Mouse (Mus musculus): ENCODE measurements around the gene Fgfr2. TPM values are rescaled to one million over a fixed set of nuclear protein-coding genes. Genes with fewer than 3 reads are reported as not detected.

The Fgfr2 gene
- polyA plus RNA-seq, 1 experiment from 2014 or later, result 11.2 TPM

DNA sequence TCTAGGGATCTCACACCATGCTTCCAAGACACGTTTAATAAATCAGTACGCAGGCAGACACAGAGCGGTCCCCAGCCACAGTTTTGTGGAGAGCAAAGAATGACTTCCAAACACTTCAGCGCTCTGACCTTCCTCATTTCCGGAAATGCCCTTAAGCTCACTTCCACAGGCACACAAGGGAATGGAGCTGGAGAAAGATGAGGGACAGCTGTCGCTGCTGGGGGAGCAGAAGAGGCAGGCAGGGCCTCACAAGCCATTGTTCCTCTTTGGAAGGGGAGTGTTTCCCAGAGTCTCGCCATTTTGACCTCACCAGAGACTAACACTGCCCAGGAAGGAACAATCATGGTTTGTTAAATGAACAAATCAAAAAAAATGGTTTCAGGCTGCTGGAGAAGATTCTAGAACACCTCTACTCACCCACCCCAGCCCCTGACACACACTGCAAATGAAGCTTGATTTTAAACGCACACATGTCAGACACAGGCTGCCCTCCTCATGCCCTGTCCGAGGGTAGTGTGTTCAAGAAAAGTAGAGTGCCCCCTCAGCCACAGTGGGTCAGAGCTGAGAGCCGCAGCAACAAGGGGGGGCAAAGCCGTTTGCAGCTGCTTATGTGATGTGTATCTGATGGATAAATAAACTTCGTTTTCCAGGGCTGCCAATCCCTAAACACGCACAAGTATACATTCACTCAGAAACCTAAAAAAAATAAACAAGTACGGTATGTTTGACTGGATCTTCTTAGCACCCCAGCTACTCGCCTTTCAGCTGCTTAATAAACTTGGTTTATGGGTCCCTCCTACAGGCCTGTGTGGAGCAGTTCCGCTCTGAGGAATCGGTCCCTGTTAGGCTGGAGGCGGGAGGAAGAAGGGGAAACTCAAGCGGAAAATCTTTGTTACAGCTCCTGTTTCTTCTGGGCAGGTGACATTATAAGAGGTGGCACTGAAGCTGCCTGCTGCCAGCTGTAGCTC lies 2844.1 kb downstream of the Fgfr2 start:
- H3K9ac ChIP-seq (replicated peaks), result no peak overlapping the region
- H3K4me3 ChIP-seq (ENCODE audit: low read depth, low read length), result no peak overlapping the region
- ATAC-seq (no peak), DNase-seq (no peak)
- H3K36me3 ChIP-seq (replicated peaks; ENCODE audit: insufficient read depth, low read length), result no peaks in the 10 kb centered on the region
- WGBS (ENCODE audit: insufficient replicate concordance), result 67% methylated on average over 19 of the region's 19 CpGs
- H3K27ac ChIP-seq (ENCODE audit: low read depth), result no peak overlapping the region
- H3K9me3 ChIP-seq (ENCODE audit: low read length), result no peaks in the 10 kb centered on the region
- TF ChIP-seq EP300 (IDR thresholded peaks at IDR 0.05; ENCODE audit: low read depth) (no peak), CTCF (IDR thresholded peaks at IDR 0.05; ENCODE audit: low read depth) (no peak)
- H3K4me1 ChIP-seq (ENCODE audit: insufficient read depth), result no peaks in the 10 kb centered on the region
- H3K4me2 ChIP-seq (ENCODE audit: low read depth, low read length), result no peak overlapping the region
- no peaks in the 10 kb centered on the region for H3K27me3 ChIP-seq (ENCODE audit: insufficient read depth, low read length)

DNA sequence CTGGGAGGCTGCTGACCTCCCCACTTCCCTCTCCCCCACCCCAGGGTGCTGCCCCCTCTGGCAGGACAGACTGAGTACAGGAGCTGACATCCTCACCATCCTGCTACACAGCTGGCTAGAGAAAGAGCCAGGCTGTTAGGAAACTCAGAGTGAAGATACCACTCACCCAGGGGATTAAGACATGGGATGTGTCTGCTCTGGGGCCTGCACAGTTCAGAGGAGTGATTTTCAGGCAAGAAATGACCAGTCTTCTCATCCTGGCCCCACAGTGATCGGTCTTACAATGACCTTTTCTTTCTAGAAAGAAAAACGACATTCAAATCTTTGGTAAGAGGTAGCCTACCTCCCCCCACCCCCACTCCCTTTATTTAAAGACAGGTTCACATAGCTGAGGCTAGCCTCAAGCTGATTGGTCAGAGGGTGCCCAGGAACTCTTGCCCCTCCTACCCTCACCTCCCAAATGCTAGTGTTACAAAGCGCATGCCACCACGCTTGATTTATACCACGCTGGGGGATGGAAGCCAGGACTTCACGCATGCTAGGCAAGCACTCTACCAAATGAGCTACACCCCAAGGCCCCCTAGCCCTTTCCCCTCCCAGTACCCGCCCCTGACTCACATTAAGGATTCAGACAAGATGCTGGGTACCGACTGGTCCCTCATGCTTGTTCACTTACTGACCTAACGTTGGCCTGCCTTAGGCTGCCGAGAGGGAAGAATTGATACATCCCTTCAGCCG lies 2845.0 kb downstream of the Fgfr2 start:
- H3K27me3 ChIP-seq (ENCODE audit: insufficient read depth, low read length), result no peaks in the 10 kb centered on the region
- TF ChIP-seq CTCF (IDR thresholded peaks at IDR 0.05; ENCODE audit: low read depth), result no peak
- no peak for TF ChIP-seq EP300 (IDR thresholded peaks at IDR 0.05; ENCODE audit: low read depth)
- no peak for DNase-seq
- H3K4me1 ChIP-seq (ENCODE audit: insufficient read depth), result no peaks in the 10 kb centered on the region
- WGBS (ENCODE audit: insufficient replicate concordance), result 73% methylated on average over 11 of the region's 11 CpGs
- H3K4me3 ChIP-seq (ENCODE audit: low read depth, low read length), result no peak overlapping the region
- H3K36me3 ChIP-seq (replicated peaks; ENCODE audit: insufficient read depth, low read length), result no peaks in the 10 kb centered on the region
- no peak overlapping the region for H3K9ac ChIP-seq (replicated peaks)
- H3K27ac ChIP-seq (ENCODE audit: low read depth), result no peak overlapping the region
- no peaks in the 10 kb centered on the region for H3K9me3 ChIP-seq (ENCODE audit: low read length)
- ATAC-seq, result no peak
- no peak overlapping the region for H3K4me2 ChIP-seq (ENCODE audit: low read depth, low read length)

DNA sequence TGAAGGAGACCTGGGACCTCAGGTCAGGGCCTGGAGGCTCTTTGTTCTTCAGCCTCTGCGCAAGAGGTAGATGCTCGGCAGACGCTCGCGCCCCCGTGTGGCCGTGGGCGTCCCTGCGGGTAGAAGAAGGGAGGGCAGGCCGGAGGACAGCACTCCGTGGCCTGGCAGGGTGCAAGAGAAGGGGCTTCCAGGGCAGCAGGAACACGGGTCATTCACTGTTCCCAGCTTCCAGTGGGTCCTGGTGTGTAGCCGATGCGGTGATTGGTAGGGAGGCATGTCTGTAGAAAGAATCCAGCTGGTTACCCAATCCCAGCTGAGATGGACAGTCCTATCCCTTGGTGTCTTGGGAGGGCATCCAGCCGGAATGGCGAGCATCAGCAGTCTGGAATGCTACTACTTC lies 2849.9 kb downstream of the Fgfr2 start:
- H3K9me3 ChIP-seq (ENCODE audit: low read length), result no peaks in the 10 kb centered on the region
- H3K36me3 ChIP-seq (replicated peaks; ENCODE audit: insufficient read depth, low read length), result no peaks in the 10 kb centered on the region
- WGBS (ENCODE audit: insufficient replicate concordance), result 16% methylated on average over 16 of the region's 16 CpGs
- TF ChIP-seq EP300 (IDR thresholded peaks at IDR 0.05; ENCODE audit: low read depth) (no peak), CTCF (IDR thresholded peaks at IDR 0.05; ENCODE audit: low read depth) (peak; percentile 93)
- H3K27me3 ChIP-seq (ENCODE audit: insufficient read depth, low read length), result no peaks in the 10 kb centered on the region
- H3K27ac ChIP-seq (ENCODE audit: low read depth), result no peak overlapping the region
- no peak overlapping the region for H3K4me2 ChIP-seq (ENCODE audit: low read depth, low read length)
- peak; percentile 80 for DNase-seq
- ATAC-seq, result no peak
- H3K4me1 ChIP-seq (ENCODE audit: insufficient read depth), result no peaks in the 10 kb centered on the region
- H3K9ac ChIP-seq (replicated peaks), result no peak overlapping the region
- no peak overlapping the region for H3K4me3 ChIP-seq (ENCODE audit: low read depth, low read length)

DNA sequence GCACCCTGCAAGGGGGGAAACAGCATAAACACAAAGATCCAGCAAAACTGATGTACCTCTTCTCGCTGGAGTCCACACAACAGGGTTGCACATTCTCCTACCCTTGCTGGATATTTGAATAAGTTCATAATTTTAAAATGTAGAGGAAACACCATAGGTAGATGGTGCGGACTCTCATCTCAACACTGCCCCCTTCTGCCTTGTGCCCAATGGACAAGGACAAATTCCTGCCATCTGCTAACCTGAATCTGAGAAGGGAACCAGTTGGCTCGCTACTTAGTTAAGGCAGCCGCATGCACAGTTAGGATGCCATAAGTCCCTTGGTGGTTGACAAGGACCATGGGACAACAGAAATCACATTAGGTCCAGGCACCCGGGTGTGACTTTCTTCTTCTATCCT lies 2852.3 kb downstream of the Fgfr2 start:
- Histone ChIP-seq H3K9me3 (ENCODE audit: low read length) (no peaks in the 10 kb centered on the region), H3K9ac (replicated peaks) (no peak overlapping the region), H3K4me1 (ENCODE audit: insufficient read depth) (no peaks in the 10 kb centered on the region), H3K4me2 (ENCODE audit: low read depth, low read length) (no peak overlapping the region), H3K27ac (ENCODE audit: low read depth) (no peak overlapping the region), H3K36me3 (replicated peaks; ENCODE audit: insufficient read depth, low read length) (no peaks in the 10 kb centered on the region), H3K27me3 (ENCODE audit: insufficient read depth, low read length) (peaks cover 9% of the 10 kb centered on the region), H3K4me3 (ENCODE audit: low read depth, low read length) (no peak overlapping the region)
- peak; percentile 40; the same call in 1 of the 2 replicates for TF ChIP-seq CTCF (IDR thresholded peaks at IDR 0.05; ENCODE audit: low read depth)
- TF ChIP-seq EP300 (IDR thresholded peaks at IDR 0.05; ENCODE audit: low read depth), result no peak
- DNase-seq, result no peak
- ATAC-seq, result no peak
- 80% methylated on average over 5 of the region's 5 CpGs for WGBS (ENCODE audit: insufficient replicate concordance)

DNA sequence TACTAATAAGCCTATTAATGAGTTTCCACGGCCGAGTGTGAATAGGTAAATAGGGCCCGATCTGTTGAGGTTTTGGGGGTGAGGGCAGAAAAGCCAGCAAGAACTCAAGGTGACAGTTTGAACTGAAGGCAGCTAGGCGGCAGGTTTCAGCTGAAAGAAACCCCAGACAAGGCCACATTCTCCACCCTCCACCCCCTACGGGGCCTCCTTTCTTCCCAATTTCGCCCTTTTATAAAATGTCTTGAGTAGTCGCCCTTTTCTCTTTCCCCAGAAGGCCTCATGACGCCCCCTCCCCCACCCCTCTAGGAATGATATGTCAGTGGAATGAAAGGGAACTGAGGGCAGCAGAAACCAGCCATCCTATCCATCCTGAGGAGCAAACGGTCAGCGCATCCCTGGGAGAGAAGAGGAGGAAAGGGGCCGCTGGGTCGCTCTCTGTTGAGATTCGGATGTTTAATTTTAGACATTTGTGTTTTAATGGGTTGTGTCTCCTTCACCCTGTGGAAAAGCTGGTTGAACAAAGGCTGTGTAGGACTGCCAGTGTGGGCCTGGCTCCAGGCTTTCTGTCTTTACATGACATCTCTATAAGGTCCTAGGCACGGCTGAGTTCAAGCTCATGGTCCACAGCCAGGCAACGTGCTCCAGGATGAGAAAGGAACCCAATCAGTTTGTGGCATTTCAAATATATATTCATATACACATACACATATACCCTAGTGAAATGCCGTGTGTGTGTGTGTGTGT lies 2853.9 kb downstream of the Fgfr2 start:
- no peaks in the 10 kb centered on the region for H3K4me1 ChIP-seq (ENCODE audit: insufficient read depth)
- no peak overlapping the region for H3K27ac ChIP-seq (ENCODE audit: low read depth)
- DNase-seq (no peak), ATAC-seq (no peak)
- no peaks in the 10 kb centered on the region for H3K9me3 ChIP-seq (ENCODE audit: low read length)
- H3K4me3 ChIP-seq (ENCODE audit: low read depth, low read length), result no peak overlapping the region
- H3K36me3 ChIP-seq (replicated peaks; ENCODE audit: insufficient read depth, low read length), result no peaks in the 10 kb centered on the region
- WGBS (ENCODE audit: insufficient replicate concordance), result 67% methylated on average over 16 of the region's 16 CpGs
- no peak overlapping the region for H3K9ac ChIP-seq (replicated peaks)
- peaks cover 21% of the 10 kb centered on the region for H3K27me3 ChIP-seq (ENCODE audit: insufficient read depth, low read length)
- H3K4me2 ChIP-seq (ENCODE audit: low read depth, low read length), result no peak overlapping the region
- TF ChIP-seq CTCF (IDR thresholded peaks at IDR 0.05; ENCODE audit: low read depth), result no peak
- no peak for TF ChIP-seq EP300 (IDR thresholded peaks at IDR 0.05; ENCODE audit: low read depth)

Measured in liver, postnatal 0 days (tissue).